In genomic region chr2:3430956-3431355, GRCm38 (mm10) we compare ENCODE assay signal across 33 mouse cellular contexts. TPM values are rescaled to one million over a fixed set of nuclear protein-coding genes. Genes with fewer than 3 reads are reported as not detected.
DNase-seq lines count a peak whose midpoint lies in the region; ATAC-seq lines count a peak whose summit lies in the region.
"Had no signal": no experiment of that assay in that cellular context is flagged by ENCODE, and none has a peak within 500 bp of the region (broad histone marks: within the 10 kb centered on the region; RNA-seq: fewer than 3 reads in every experiment).

No protein-coding gene starts in this region.

- no peaks in the 10 kb centered on the region for H3K4me1 ChIP-seq in limb, embryonic 11.5 days (ENCODE audit: control insufficient read depth, insufficient read depth, low read length)
- no peaks in the 10 kb centered on the region for H3K4me1 ChIP-seq in limb, embryonic 10.5 days
- H3K4me1 ChIP-seq: embryonic facial prominence, embryonic 12.5 days; forebrain, embryonic 10.5 days; heart, embryonic 13.5 days; liver, embryonic 13.5 days; neural tube, embryonic 13.5 days had no signal

- ATAC-seq in limb, embryonic 11.5 days (ENCODE audit: insufficient number of reproducible peaks, low FRiP score, low TSS enrichment, low read depth), result peak; percentile 39; the same call in 1 of the 2 replicates
- no peak for ATAC-seq in frontal cortex, adult (ENCODE audit: low TSS enrichment)
- ATAC-seq: forebrain, embryonic 16.5 days; hindbrain, embryonic 16.5 days; lung, postnatal 0 days had no signal

- no peaks in the 10 kb centered on the region for H3K9me3 ChIP-seq in limb, embryonic 11.5 days (ENCODE audit: control insufficient read depth, low read length)
- H3K9me3 ChIP-seq in limb, embryonic 10.5 days (replicated peaks), result no peaks in the 10 kb centered on the region
- H3K9me3 ChIP-seq: embryonic facial prominence, embryonic 12.5 days; forebrain, embryonic 10.5 days; heart, embryonic 13.5 days; kidney, embryonic 15.5 days; limb, embryonic 15.5 days; liver, embryonic 13.5 days; neural tube, embryonic 13.5 days had no signal

- DNase-seq in limb, embryonic 11.5 days (ENCODE audit: low spot score), result peak; percentile 27
- DNase-seq in limb, embryonic 10.5 days (ENCODE audit: low spot score), result no peak
- DNase-seq in mesoderm, embryonic 11.5 days (ENCODE audit: low read depth, low spot score), result peak; percentile 11
- peak; percentile 80 for DNase-seq in thymus, postnatal 14 days
- DNase-seq in Muller cell, postnatal 12 days (ENCODE audit: inconsistent ontology term), result no peak
- no peak for DNase-seq in cerebellum, postnatal 14 days
- DNase-seq: adrenal gland, postnatal 36 days; cerebellum, adult 2 months; cerebellum, postnatal 25 days; gastrocnemius, postnatal 36 days; heart, adult 2 months; heart, postnatal 14 days; kidney, adult 18-20 months; kidney, postnatal 25 days; liver, embryonic 13.5 days; lung, adult 18-20 months; right cerebral cortex, postnatal 4 days had no signal

- H3K27me3 ChIP-seq in limb, embryonic 11.5 days (ENCODE audit: control insufficient read depth, insufficient read depth, low read length), result no peaks in the 10 kb centered on the region
- no peaks in the 10 kb centered on the region for H3K27me3 ChIP-seq in limb, embryonic 10.5 days (ENCODE audit: low read depth, poor library complexity, severe bottlenecking)
- H3K27me3 ChIP-seq: embryonic facial prominence, embryonic 12.5 days; heart, embryonic 13.5 days; kidney, embryonic 15.5 days; limb, embryonic 15.5 days; liver, embryonic 13.5 days; neural tube, embryonic 13.5 days had no signal

- WGBS in limb, embryonic 11.5 days, result 68% methylated on average over 9 of the region's 9 CpGs
- WGBS in limb, embryonic 10.5 days, result 81% methylated on average over 9 of the region's 9 CpGs

- no peak overlapping the region for H3K4me2 ChIP-seq in limb, embryonic 11.5 days (ENCODE audit: low read depth, severe bottlenecking)
- H3K4me2 ChIP-seq: embryonic facial prominence, embryonic 12.5 days; heart, embryonic 13.5 days; kidney, embryonic 15.5 days; limb, embryonic 15.5 days; liver, embryonic 13.5 days; midbrain, embryonic 11.5 days; neural tube, embryonic 13.5 days had no signal

- H3K27ac ChIP-seq in limb, embryonic 11.5 days (replicated peaks; ENCODE audit: low read depth, low read length), result no peak overlapping the region
- no peak overlapping the region for H3K27ac ChIP-seq in limb, embryonic 10.5 days
- H3K27ac ChIP-seq: embryonic facial prominence, embryonic 12.5 days; forebrain, embryonic 10.5 days; heart, adult 2 months; heart, embryonic 13.5 days; kidney, embryonic 15.5 days; limb, embryonic 15.5 days; liver, embryonic 13.5 days; macrophage; neural tube, embryonic 13.5 days; stomach, postnatal 0 days had no signal

- H3K9ac ChIP-seq in limb, embryonic 11.5 days (ENCODE audit: low read length), result no peak overlapping the region
- H3K9ac ChIP-seq: embryonic facial prominence, embryonic 12.5 days; heart, embryonic 13.5 days; kidney, embryonic 15.5 days; limb, embryonic 15.5 days; liver, embryonic 13.5 days; neural tube, embryonic 13.5 days had no signal

- H3K36me3 ChIP-seq in limb, embryonic 11.5 days (ENCODE audit: control insufficient read depth, insufficient read depth, low read length), result no peaks in the 10 kb centered on the region
- H3K36me3 ChIP-seq in limb, embryonic 10.5 days, result no peaks in the 10 kb centered on the region
- H3K36me3 ChIP-seq: embryonic facial prominence, embryonic 12.5 days; kidney, embryonic 15.5 days; limb, embryonic 15.5 days had no signal

- H3K4me3 ChIP-seq in limb, embryonic 11.5 days (ENCODE audit: low read depth, low read length), result no peak overlapping the region
- no peak overlapping the region for H3K4me3 ChIP-seq in limb, embryonic 10.5 days
- H3K4me3 ChIP-seq: embryonic facial prominence, embryonic 12.5 days; forebrain, embryonic 10.5 days; heart, adult 2 months; heart, embryonic 13.5 days; kidney, embryonic 15.5 days; limb, embryonic 15.5 days; liver, embryonic 13.5 days; neural tube, embryonic 13.5 days had no signal

RNA-seq across cellular contexts. Expression of gene Dclre1c, which starts 7.0 kb away (rescaled TPM):
- 5.5 and 5.6 TPM in 2 replicates for polyA plus RNA-seq in limb, embryonic 11.5 days (2014; fragmentation: Nextera tagmentation; extraction: Ambion mirVana)
- 4.5 and 5.1 TPM in 2 replicates for polyA plus RNA-seq in limb, embryonic 10.5 days (2016; fragmentation: Nextera tagmentation; extraction: Ambion mirVana)

RNA-seq across cellular contexts. Expression of gene Meig1, which starts 8.5 kb away (rescaled TPM):
- not detected in 2 replicates for polyA plus RNA-seq in limb, embryonic 11.5 days (2014; fragmentation: Nextera tagmentation; extraction: Ambion mirVana)
- not detected in 2 replicates for polyA plus RNA-seq in limb, embryonic 10.5 days (2016; fragmentation: Nextera tagmentation; extraction: Ambion mirVana)
- polyA plus RNA-seq: embryonic facial prominence, embryonic 12.5 days; forebrain, embryonic 10.5 days; heart, embryonic 13.5 days; intestine, embryonic 14.5 days; kidney, embryonic 15.5 days; limb, embryonic 15.5 days; liver, embryonic 13.5 days; midbrain, embryonic 11.5 days; spleen, adult 2 months had no signal

RNA-seq across cellular contexts. Expression of gene Olah, which starts 33.9 kb away (rescaled TPM):
- not detected in 2 replicates for polyA plus RNA-seq in limb, embryonic 11.5 days (2014; fragmentation: Nextera tagmentation; extraction: Ambion mirVana)
- not detected in 2 replicates for polyA plus RNA-seq in limb, embryonic 10.5 days (2016; fragmentation: Nextera tagmentation; extraction: Ambion mirVana)
- polyA plus RNA-seq: brain, embryonic 14.5 days; cerebellum, adult 2 months; embryonic facial prominence, embryonic 12.5 days; forebrain, embryonic 10.5 days; forebrain, embryonic 16.5 days; heart, adult 2 months; heart, embryonic 13.5 days; intestine, embryonic 14.5 days; kidney, embryonic 15.5 days; liver, embryonic 13.5 days; lung, postnatal 0 days; macrophage; midbrain, embryonic 11.5 days; neural tube, embryonic 13.5 days; spleen, adult 2 months had no signal

RNA-seq across cellular contexts. Expression of gene Suv39h2, which starts 43.9 kb away (rescaled TPM):
- polyA plus RNA-seq in limb, embryonic 11.5 days (2014; fragmentation: Nextera tagmentation; extraction: Ambion mirVana), result 46.4 and 49.2 TPM in 2 replicates
- polyA plus RNA-seq in limb, embryonic 10.5 days (2016; fragmentation: Nextera tagmentation; extraction: Ambion mirVana), result 38.3 and 39.1 TPM in 2 replicates

Comparison
In these comparisons a context has a peak if more than half of its experiments do, and no peak if none do; other contexts are left out.
1. DNase-seq: peak in limb, embryonic 11.5 days (single experiment), mesoderm, embryonic 11.5 days (single experiment) and thymus, postnatal 14 days (single experiment); none in limb, embryonic 10.5 days (single experiment), Muller cell, postnatal 12 days (single experiment) and cerebellum, postnatal 14 days (0 of 2).